Mouse (Mus musculus) hindbrain, postnatal 0 days (tissue): ENCODE data around the gene Gsap. TPM values are rescaled to one million over a fixed set of nuclear protein-coding genes. Genes with fewer than 3 reads are reported as not detected.

Experiments used
- ATAC-seq: fragments of 200-750 bp; cut with Nextera tagmentation; 2 replicates; pipeline ENCODE4 v1.8.0; 2017; ENCODE audit warnings: mild to moderate bottlenecking, moderate TSS enrichment, moderate library complexity
- DNase-seq: peaks from one replicate; pipeline ENCODE4 v3.0.0-alpha.2; 2015; ENCODE audit warnings: low spot score
- H3K27ac ChIP-seq: fragments of 300-500 bp; sonication (generic); 2 replicates; pipeline ENCODE4 v1.5.1; 2014; ENCODE audit warnings: mild to moderate bottlenecking
- H3K27me3 ChIP-seq: fragments of 300-500 bp; sonication (generic); 2 replicates; pipeline ENCODE4 v1.6.1; 2014; ENCODE audit warnings: low read length, mixed read lengths; ENCODE audit not compliant: insufficient read depth
- H3K36me3 ChIP-seq: fragments of 300-500 bp; sonication (generic); 2 replicates; pipeline ENCODE4 v1.6.1; 2014; ENCODE audit warnings: low read length, mixed read lengths; ENCODE audit not compliant: insufficient read depth
- H3K4me1 ChIP-seq: fragments of 300-500 bp; sonication (generic); 2 replicates; pipeline ENCODE4 v1.6.1; 2014; ENCODE audit warnings: antibody characterized with exemption, low read length, mixed read lengths; ENCODE audit not compliant: insufficient read depth
- H3K4me2 ChIP-seq: fragments of 300-500 bp; sonication (generic); 2 replicates; pipeline ENCODE4 v1.6.1; 2014; ENCODE audit warnings: low read depth, mild to moderate bottlenecking, low read length, moderate library complexity, mixed read lengths
- H3K4me3 ChIP-seq: fragments of 300-500 bp; sonication (generic); 2 replicates; pipeline ENCODE4 v1.5.1; 2014; ENCODE audit warnings: low read length
- H3K9ac ChIP-seq: fragments of 300-500 bp; sonication (generic); replicated peaks from 2 replicates; pipeline ENCODE4 v1.6.1; 2014; ENCODE audit warnings: mild to moderate bottlenecking, low read length, moderate library complexity, mixed read lengths
- H3K9me3 ChIP-seq: fragments of 300-500 bp; sonication (generic); 2 replicates; pipeline ENCODE4 v1.6.1; 2016; ENCODE audit warnings: low read length, mixed read lengths
- CTCF ChIP-seq: IDR thresholded peaks from 2 replicates; pipeline ENCODE4 v1.5.1; 2016; ENCODE audit warnings: antibody characterized with exemption, control low read depth, low read depth
- WGBS: fragments of 180-500 bp; shearing (Covaris S2); extraction: QIAGEN DNeasy Blood & Tissue Kit; methylation state at CpG from one replicate; pipeline ENCODE4 v1.1.7; 2014; 5-methylcytosine and 5-hydroxymethylcytosine counted together
- polyA plus RNA-seq: library from polyadenylated mRNA; unstranded; fragments of >200 nt; fragmentation: Nextera tagmentation; extraction: Ambion mirVana; gene quantifications from 2 replicates; pipeline ENCODE4 v1.2.1, GENCODE M21; 2015
- total RNA-seq: library from RNA; depleted of rRNA; stranded (reverse); fragments of >200 nt; gene quantifications from 2 replicates; pipeline ENCODE4 v1.2.3, GENCODE M21; 2014

Gsap gene
- total and polyA plus RNA-seq, 2 experiments from 2014 or later, result 8.3 to 11.0 TPM

GRCm38 (mm10) chr5:21232876-21233275, 46.8 kb downstream of the Gsap start:
- no peaks in the 10 kb centered on the region for H3K36me3 ChIP-seq
- no peak for ATAC-seq

GRCm38 (mm10) chr5:21244575-21244974, 58.5 kb downstream of the Gsap start:
- no peaks in the 10 kb centered on the region for H3K36me3 ChIP-seq
- WGBS, result 87% methylated on average over 1 of the region's 1 CpGs
- no peak for TF ChIP-seq CTCF

More at GRCm38 (mm10) chr5:21232876-21233275, 46.8 kb downstream of the Gsap start:
- no peak overlapping the region for H3K4me2 ChIP-seq
- H3K27me3 ChIP-seq, result no peaks in the 10 kb centered on the region
- no peaks in the 10 kb centered on the region for H3K4me1 ChIP-seq
- TF ChIP-seq CTCF, result no peak
- 94% methylated on average over 6 of the region's 6 CpGs for WGBS
- no peaks in the 10 kb centered on the region for H3K9me3 ChIP-seq
- H3K4me3 ChIP-seq, result no peak overlapping the region
- no peak overlapping the region for H3K9ac ChIP-seq
- H3K27ac ChIP-seq, result no peak overlapping the region
- no peak for DNase-seq

GRCm38 (mm10) chr5:21245241-21245640, 59.2 kb downstream of the Gsap start:
- no peaks in the 10 kb centered on the region for H3K36me3 ChIP-seq
- H3K4me1 ChIP-seq, result no peaks in the 10 kb centered on the region
- no peak overlapping the region for H3K9ac ChIP-seq
- H3K4me2 ChIP-seq, result no peak overlapping the region
- WGBS, result 92% methylated on average over 1 of the region's 1 CpGs
- no peak for TF ChIP-seq CTCF
- no peak overlapping the region for H3K27ac ChIP-seq
- no peaks in the 10 kb centered on the region for H3K9me3 ChIP-seq
- no peak for DNase-seq
- no peak overlapping the region for H3K4me3 ChIP-seq
- no peaks in the 10 kb centered on the region for H3K27me3 ChIP-seq
- ATAC-seq, result no peak

More at GRCm38 (mm10) chr5:21244575-21244974, 58.5 kb downstream of the Gsap start:
- Histone ChIP-seq H3K27ac (no peak overlapping the region), H3K9me3 (no peaks in the 10 kb centered on the region), H3K9ac (no peak overlapping the region), H3K4me1 (no peaks in the 10 kb centered on the region), H3K27me3 (no peaks in the 10 kb centered on the region), H3K4me2 (no peak overlapping the region), H3K4me3 (no peak overlapping the region)
- ATAC-seq (no peak), DNase-seq (no peak)

- no peaks in the 10 kb centered on the region for H3K9me3 ChIP-seq
- no peaks in the 10 kb centered on the region for H3K4me1 ChIP-seq
- DNase-seq, result peak; percentile 35
- H3K9ac ChIP-seq, result no peak overlapping the region
- TF ChIP-seq CTCF, result no peak
- 68% methylated on average over 6 of the region's 6 CpGs for WGBS
- H3K4me3 ChIP-seq, result no peak overlapping the region
- H3K27ac ChIP-seq, result no peak overlapping the region
- peak; percentile 56 for ATAC-seq
- H3K27me3 ChIP-seq, result no peaks in the 10 kb centered on the region
- no peaks in the 10 kb centered on the region for H3K36me3 ChIP-seq
- H3K4me2 ChIP-seq, result no peak overlapping the region
These were observed 60.7 kb downstream of the Gsap start for GRCm38 (mm10) chr5:21246794-21247193.

- Histone ChIP-seq H3K36me3 (no peaks in the 10 kb centered on the region), H3K4me1 (no peaks in the 10 kb centered on the region), H3K27me3 (no peaks in the 10 kb centered on the region), H3K27ac (no peak overlapping the region), H3K4me2 (no peak overlapping the region), H3K4me3 (no peak overlapping the region), H3K9ac (no peak overlapping the region), H3K9me3 (no peaks in the 10 kb centered on the region)
- TF ChIP-seq CTCF, result no peak
- 69% methylated on average over 2 of the region's 2 CpGs for WGBS
- no peak for DNase-seq
- 0 out of 2 replicates have a peak, but pooled peaks have one; percentile 29 for ATAC-seq
These were observed 61.9 kb downstream of the Gsap start for GRCm38 (mm10) chr5:21247916-21248315.

GRCm38 (mm10) chr5:21248834-21249233, 62.8 kb downstream of the Gsap start:
- no peaks in the 10 kb centered on the region for H3K4me1 ChIP-seq
- DNase-seq, result no peak
- no peak for TF ChIP-seq CTCF
- no peak overlapping the region for H3K4me2 ChIP-seq
- no peak overlapping the region for H3K4me3 ChIP-seq
- H3K9ac ChIP-seq, result no peak overlapping the region
- H3K27me3 ChIP-seq, result no peaks in the 10 kb centered on the region
- H3K36me3 ChIP-seq, result no peaks in the 10 kb centered on the region
- 76% methylated on average over 5 of the region's 5 CpGs for WGBS
- no peaks in the 10 kb centered on the region for H3K9me3 ChIP-seq
- no peak for ATAC-seq
- no peak overlapping the region for H3K27ac ChIP-seq

GRCm38 (mm10) chr5:21254731-21255525, 68.9 kb downstream of the Gsap start:
- Histone ChIP-seq H3K36me3 (no peaks in the 10 kb centered on the region), H3K4me1 (no peaks in the 10 kb centered on the region), H3K9me3 (no peaks in the 10 kb centered on the region), H3K4me3 (no peak overlapping the region), H3K27ac (no peak overlapping the region), H3K27me3 (no peaks in the 10 kb centered on the region), H3K4me2 (no peak overlapping the region), H3K9ac (no peak overlapping the region)
- DNase-seq (no peak), ATAC-seq (no peak)
- 94% methylated on average over 12 of the region's 12 CpGs for WGBS
- TF ChIP-seq CTCF, result no peak
